Mouse (Mus musculus) CH12.LX (cell line): ENCODE data around the gene Ptpn23. TPM values are rescaled to one million over a fixed set of nuclear protein-coding genes. Genes with fewer than 3 reads are reported as not detected.

ENCODE experiments used
- DNase-seq: peaks from one replicate; pipeline ENCODE4 v3.0.0-alpha.2; 2013; ENCODE audit errors: extremely low read depth
- H3K27ac ChIP-seq: 2 replicates; pipeline ENCODE4 v1.5.1; 2012; ENCODE audit warnings: low read depth, mild to moderate bottlenecking, control low read depth, moderate library complexity; ENCODE audit not compliant: insufficient read depth
- H3K27me3 ChIP-seq: replicated peaks from 2 replicates; pipeline ENCODE3; 2012; ENCODE audit warnings: inconsistent platforms
- H3K36me3 ChIP-seq, 2 experiments: replicated peaks in 1 of 2; 2 replicates each; pipeline versions ENCODE3 to v1.6.1; 2012; ENCODE audit warnings: inconsistent platforms in 1 of 2, low read length in 1 of 2, mild to moderate bottlenecking in 1 of 2, mixed read lengths in 1 of 2, moderate library complexity in 1 of 2; ENCODE audit not compliant: control insufficient read depth in 1 of 2, insufficient read depth in 1 of 2
- H3K4me1 ChIP-seq, 2 experiments: 2 replicates each; pipeline ENCODE4 v1.6.1; 2012; ENCODE audit warnings: inconsistent platforms in 1 of 2, moderate library complexity in 1 of 2; ENCODE audit not compliant: insufficient read depth in 2 of 2, control insufficient read depth in 1 of 2
- H3K4me2 ChIP-seq: 2 replicates; pipeline ENCODE4 v1.6.1; 2012; ENCODE audit warnings: low read depth, mild to moderate bottlenecking, control low read depth; ENCODE audit not compliant: poor library complexity, insufficient read depth, severe bottlenecking
- H3K4me3 ChIP-seq, 3 experiments: fragments of 150-350 bp in 1 of 3; sonication (generic) in 1 of 3; replicated peaks in 1 of 3; 2 replicates each; pipeline versions ENCODE3 to v1.5.1; 2011 to 2012; ENCODE audit warnings: low read depth in 2 of 3, low read length in 2 of 3, mild to moderate bottlenecking in 2 of 3, moderate library complexity in 2 of 3, control low read depth in 1 of 3, improper control_type of control experiment in 1 of 3, inconsistent platforms in 1 of 3, mixed read lengths in 1 of 3; ENCODE audit not compliant: poor library complexity in 1 of 3
- H3K79me2 ChIP-seq: replicated peaks from 2 replicates; pipeline ENCODE4 v1.6.1; 2012; ENCODE audit warnings: mild to moderate bottlenecking, moderate library complexity; ENCODE audit not compliant: control insufficient read depth, poor library complexity, insufficient read depth, severe bottlenecking; ENCODE audit errors: extremely low read depth
- H3K9ac ChIP-seq: 2 replicates; pipeline ENCODE4 v1.6.1; 2012; ENCODE audit warnings: low read depth, mild to moderate bottlenecking, control low read depth, moderate library complexity; ENCODE audit not compliant: insufficient read depth
- H3K9me3 ChIP-seq: replicated peaks from 2 replicates; pipeline ENCODE3; 2012; ENCODE audit warnings: low read length, inconsistent platforms, mixed read lengths
- CHD2 ChIP-seq: IDR thresholded peaks from 2 replicates; pipeline ENCODE4 v1.6.1; 2011; ENCODE audit warnings: low read length, improper control_type of control experiment
- CTCF ChIP-seq, 2 experiments: IDR thresholded peaks in 1 of 2; conservative IDR thresholded peaks in 1 of 2; 2 replicates each; pipeline ENCODE4 v1.5.1; 2011 to 2012; ENCODE audit warnings: low read depth in 2 of 2, low read length in 2 of 2, improper control_type of control experiment in 1 of 2, inconsistent platforms in 1 of 2, mild to moderate bottlenecking in 1 of 2, moderate library complexity in 1 of 2
- JUN ChIP-seq: IDR thresholded peaks from 2 replicates; pipeline ENCODE4 v1.6.1; 2011; ENCODE audit warnings: low read depth, mild to moderate bottlenecking, low read length, improper control_type of control experiment, moderate library complexity; ENCODE audit not compliant: insufficient read depth
- KAT2A ChIP-seq: IDR thresholded peaks from 2 replicates; pipeline ENCODE4 v1.6.1; 2012; ENCODE audit warnings: low read length, improper control_type of control experiment, inconsistent platforms; ENCODE audit not compliant: insufficient replicate concordance
- RAD21 ChIP-seq: IDR thresholded peaks from 2 replicates; pipeline ENCODE4 v1.6.1; 2011; ENCODE audit warnings: low read depth, mild to moderate bottlenecking, low read length, improper control_type of control experiment, moderate library complexity
- SMC3 ChIP-seq: IDR thresholded peaks from 2 replicates; pipeline ENCODE4 v1.6.1; 2011; ENCODE audit warnings: low read depth, low read length, improper control_type of control experiment
- UBTF ChIP-seq: IDR thresholded peaks from 2 replicates; pipeline ENCODE4 v1.6.1; 2012; ENCODE audit warnings: low read depth, mild to moderate bottlenecking, inconsistent platforms, low read length, improper control_type of control experiment, moderate library complexity
- USF1 ChIP-seq: IDR thresholded peaks from 2 replicates; pipeline ENCODE4 v1.6.1; 2014; ENCODE audit warnings: low read depth, mild to moderate bottlenecking, inconsistent platforms, low read length, improper control_type of control experiment
- ZC3H11A ChIP-seq: IDR thresholded peaks from 2 replicates; pipeline ENCODE4 v1.6.1; 2012; ENCODE audit warnings: low read depth, mild to moderate bottlenecking, inconsistent platforms, low read length, improper control_type of control experiment
- ZMIZ1 ChIP-seq: IDR thresholded peaks from 2 replicates; pipeline ENCODE4 v1.6.1; 2012; ENCODE audit warnings: low read depth, mild to moderate bottlenecking, inconsistent platforms, low read length, improper control_type of control experiment
- dilution Hi-C: fragments of 300-500 bp; cut with MboI; formaldehyde crosslinking; loops from 2 replicates; pipeline ENCODE4 v1.14.3; 2020; ENCODE audit warnings: low sequenced_read_pairs; ENCODE audit not compliant: extremely low pct_unique_long_range_greater_than_20kb, extremely low pct_ligation_motif_present
- in situ Hi-C: fragments of 300-500 bp; cut with MboI; formaldehyde crosslinking; loops from 3 replicates; pipeline ENCODE4 v1.14.3; 2019; ENCODE audit warnings: low sequenced_read_pairs, low pct_ligation_motif_present, low pct_unique_long_range_greater_than_20kb, mixed read lengths
- polyA plus RNA-seq: library from polyadenylated mRNA; unstranded; fragments of >175 nt; gene quantifications from 2 replicates; pipeline ENCODE4 v1.2.1, GENCODE M21; 2012; ENCODE audit warnings: low read depth; ENCODE audit not compliant: insufficient read length
- total RNA-seq, 2 experiments: library from RNA; depleted of rRNA; stranded (reverse); fragments of 300-350 nt in 1 of 2; fragments of >200 nt in 1 of 2; gene quantifications; 2 replicates each; pipeline ENCODE4 v1.2.3; 2012 to 2014

Gene Ptpn23
- total and polyA plus RNA-seq, 3 experiments, result 3.4 to 41.7 (median 12.7) TPM

GRCm38 (mm10) chr9:110413785-110414184 lies 5.8 kb upstream of the Ptpn23 start:
- TF ChIP-seq ZMIZ1 (no peak), JUN (no peak), UBTF (no peak), CHD2 (no peak), SMC3 (peak; percentile 82), RAD21 (peak; percentile 85), ZC3H11A (peak; percentile 52), KAT2A (no peak), CTCF (conservative IDR thresholded peaks at IDR 0.05 in 1 of 2, IDR thresholded peaks at IDR 0.05 in 1 of 2; ENCODE audit: low read depth in 2 of 2, low read length in 2 of 2) (peak; percentile 17 to 88; a peak in 2 of 4 replicates)
- TF ChIP-seq, all 38 proteins: peak for 4
- Histone ChIP-seq H3K27ac (no peak overlapping the region), H3K79me2 (no peaks in the 10 kb centered on the region), H3K4me1 (peaks cover 2 to 30% of the 10 kb centered on the region in 2 experiments; a peak in 3 of 4 replicates), H3K4me3 (no peak overlapping the region), H3K9me3 (no peaks in the 10 kb centered on the region), H3K27me3 (no peaks in the 10 kb centered on the region), H3K4me2 (no peak overlapping the region), H3K36me3 (no peaks in the 10 kb centered on the region), H3K9ac (no peak overlapping the region)
- peak; percentile 41 for DNase-seq
- in situ Hi-C loops (loop anchor here (5.0 kb wide), 2 partner anchors 119 to 209 kb away; partner anchors contain the start of genes Nradd and Setd2), dilution Hi-C loops (no loop called here)

DNA sequence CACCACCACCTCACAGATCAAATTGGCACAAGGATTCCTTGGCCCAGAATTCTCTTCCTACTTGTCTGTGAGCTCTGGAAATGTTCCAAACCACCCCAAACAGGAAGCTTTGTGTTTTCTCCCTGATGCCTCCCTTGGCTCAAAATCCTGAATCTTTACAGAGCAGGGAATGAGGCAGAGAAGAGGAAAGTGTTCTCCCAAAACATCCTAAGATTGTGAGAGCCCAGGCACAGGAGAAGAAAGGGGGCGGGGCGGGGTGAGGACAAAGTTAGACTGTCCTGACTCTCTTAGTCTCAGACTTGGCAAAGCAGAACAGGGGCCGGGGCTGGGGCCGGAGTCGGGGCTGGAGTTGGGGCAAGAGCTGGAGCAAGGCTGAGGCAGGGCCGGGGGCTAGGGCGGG lies 4.9 kb upstream of the Ptpn23 start:
- Histone ChIP-seq H3K9ac (no peak overlapping the region), H3K4me1 (peaks cover 2 to 30% of the 10 kb centered on the region in 2 experiments; a peak in 3 of 4 replicates), H3K27ac (no peak overlapping the region), H3K4me2 (no peak overlapping the region), H3K79me2 (no peaks in the 10 kb centered on the region), H3K9me3 (no peaks in the 10 kb centered on the region), H3K36me3 (no peaks in the 10 kb centered on the region), H3K4me3 (no peak overlapping the region), H3K27me3 (no peaks in the 10 kb centered on the region)
- in situ Hi-C loops (loop anchor here (5.0 kb wide), 2 partner anchors 119 to 209 kb away; partner anchors contain the start of genes Nradd and Setd2), dilution Hi-C loops (no loop called here)
- TF ChIP-seq USF1, result no peak
- no peak for TF ChIP-seq ZC3H11A
- no peak for DNase-seq
